Mouse (Mus musculus) embryonic facial prominence, embryonic 11.5 days (tissue): ENCODE measurements around the gene Ldlrap1. TPM values are rescaled to one million over a fixed set of nuclear protein-coding genes. Genes with fewer than 3 reads are reported as not detected.

Experiments used
- ATAC-seq: fragments of 200-750 bp; cut with Nextera tagmentation; replicated peaks from 2 replicates; pipeline ENCODE4 v1.8.0; 2017; ENCODE audit warnings: low read depth; ENCODE audit not compliant: insufficient number of reproducible peaks, low FRiP score, low TSS enrichment
- DNase-seq: peaks from one replicate; pipeline ENCODE4 v3.0.0-alpha.2; 2015; ENCODE audit warnings: low spot score
- H3K27ac ChIP-seq: fragments of 300-500 bp; sonication (generic); replicated peaks from 2 replicates; pipeline ENCODE4 v1.5.1; 2014; ENCODE audit warnings: mild to moderate bottlenecking, low read depth, low read length, control low read depth
- H3K27me3 ChIP-seq: fragments of 300-500 bp; sonication (generic); 2 replicates; pipeline ENCODE4 v1.6.1; 2014; ENCODE audit warnings: mild to moderate bottlenecking, low read length, moderate library complexity, mixed read lengths; ENCODE audit not compliant: control insufficient read depth, insufficient read depth
- H3K36me3 ChIP-seq: fragments of 300-500 bp; sonication (generic); replicated peaks from 2 replicates; pipeline ENCODE4 v1.6.1; 2014; ENCODE audit warnings: low read depth, mild to moderate bottlenecking, low read length, moderate library complexity, mixed read lengths; ENCODE audit not compliant: control insufficient read depth, insufficient read depth
- H3K4me1 ChIP-seq: fragments of 300-500 bp; sonication (generic); 2 replicates; pipeline ENCODE4 v1.6.1; 2014; ENCODE audit warnings: low read length, mixed read lengths; ENCODE audit not compliant: control insufficient read depth, insufficient read depth
- H3K4me2 ChIP-seq: fragments of 300-500 bp; sonication (generic); 2 replicates; pipeline ENCODE4 v1.6.1; 2014; ENCODE audit warnings: low read depth, mild to moderate bottlenecking, control low read depth, low read length, moderate library complexity
- H3K4me3 ChIP-seq: fragments of 300-500 bp; sonication (generic); 2 replicates; pipeline ENCODE4 v1.5.1; 2014; ENCODE audit warnings: low read depth, low read length, control low read depth
- H3K9ac ChIP-seq: fragments of 300-500 bp; sonication (generic); replicated peaks from 2 replicates; pipeline ENCODE4 v1.6.1; 2014; ENCODE audit warnings: mild to moderate bottlenecking, control low read depth, low read length
- H3K9me3 ChIP-seq: fragments of 300-500 bp; sonication (generic); replicated peaks from 2 replicates; pipeline ENCODE4 v1.6.1; 2016; ENCODE audit warnings: mild to moderate bottlenecking, low read length, inconsistent platforms, mixed read lengths; ENCODE audit not compliant: control insufficient read depth
- WGBS: fragments of 180-500 bp; shearing (Covaris S2); extraction: QIAGEN DNeasy Blood & Tissue Kit; methylation state at CpG from one replicate; pipeline ENCODE4 v1.1.7; 2014; 5-methylcytosine and 5-hydroxymethylcytosine counted together
- polyA plus RNA-seq: library from polyadenylated mRNA; unstranded; fragments of >200 nt; fragmentation: Nextera tagmentation; extraction: Ambion mirVana; gene quantifications from 2 replicates; pipeline ENCODE4 v1.2.1, GENCODE M21; 2014

Gene Ldlrap1
- polyA plus RNA-seq, 1 experiment from 2014 or later = 9.6 TPM

GRCm38 (mm10) chr4:134734629-134735081, 33.2 kb downstream of the Ldlrap1 start:
- Histone ChIP-seq H3K4me1 (peaks cover 3% of the 10 kb centered on the region; the same call in 1 of the 2 replicates), H3K4me2 (peak overlapping the region; percentile 4; the same call in 1 of the 2 replicates), H3K4me3 (no peak overlapping the region), H3K9me3 (no peaks in the 10 kb centered on the region), H3K36me3 (no peaks in the 10 kb centered on the region), H3K9ac (no peak overlapping the region), H3K27me3 (no peaks in the 10 kb centered on the region), H3K27ac (0 out of 2 replicates have a peak overlapping the region, but pooled peaks have one; percentile 13)
- ATAC-seq (no peak), DNase-seq (no peak)
- WGBS = 51% methylated on average over 9 of the region's 9 CpGs

- ATAC-seq (peak; percentile 57; the same call in 1 of the 2 replicates), DNase-seq (peak; percentile 62)
- Histone ChIP-seq H3K36me3 (no peaks in the 10 kb centered on the region), H3K9me3 (no peaks in the 10 kb centered on the region), H3K4me1 (peaks cover 3% of the 10 kb centered on the region; the same call in 1 of the 2 replicates), H3K9ac (no peak overlapping the region), H3K4me2 (peak overlapping the region; percentile 4; the same call in 1 of the 2 replicates), H3K27me3 (no peaks in the 10 kb centered on the region), H3K27ac (no peak overlapping the region), H3K4me3 (no peak overlapping the region)
- WGBS = 5% methylated on average over 13 of the region's 13 CpGs
Observed at GRCm38 (mm10) chr4:134734038-134734628, 33.7 kb downstream of the Ldlrap1 start.

GRCm38 (mm10) chr4:134733371-134733770, 34.5 kb downstream of the Ldlrap1 start:
- ATAC-seq = no peak
- no peak overlapping the region for H3K27ac ChIP-seq
- H3K4me2 ChIP-seq = no peak overlapping the region
- no peaks in the 10 kb centered on the region for H3K36me3 ChIP-seq
- no peak for DNase-seq
- no peaks in the 10 kb centered on the region for H3K27me3 ChIP-seq
- H3K4me1 ChIP-seq = peaks cover 3% of the 10 kb centered on the region; the same call in 1 of the 2 replicates
- 54% methylated on average over 9 of the region's 9 CpGs for WGBS
- no peak overlapping the region for H3K9ac ChIP-seq
- H3K9me3 ChIP-seq = no peaks in the 10 kb centered on the region
- no peak overlapping the region for H3K4me3 ChIP-seq

- no peak overlapping the region for H3K4me3 ChIP-seq
- no peaks in the 10 kb centered on the region for H3K4me1 ChIP-seq
- no peak overlapping the region for H3K9ac ChIP-seq
- ATAC-seq (no peak), DNase-seq (no peak)
- H3K27me3 ChIP-seq = no peaks in the 10 kb centered on the region
- H3K4me2 ChIP-seq = no peak overlapping the region
- H3K9me3 ChIP-seq = no peaks in the 10 kb centered on the region
- no peaks in the 10 kb centered on the region for H3K36me3 ChIP-seq
- no peak overlapping the region for H3K27ac ChIP-seq
- WGBS = 5% methylated on average over 8 of the region's 8 CpGs
Observed at GRCm38 (mm10) chr4:134730106-134730505, 37.7 kb downstream of the Ldlrap1 start.

- no peak overlapping the region for H3K4me2 ChIP-seq
- no peaks in the 10 kb centered on the region for H3K9me3 ChIP-seq
- WGBS = 72% methylated on average over 13 of the region's 13 CpGs
- no peak overlapping the region for H3K9ac ChIP-seq
- H3K27ac ChIP-seq = no peak overlapping the region
- no peaks in the 10 kb centered on the region for H3K27me3 ChIP-seq
- H3K4me1 ChIP-seq = no peaks in the 10 kb centered on the region
- no peak overlapping the region for H3K4me3 ChIP-seq
- DNase-seq = no peak
- ATAC-seq = no peak
- no peaks in the 10 kb centered on the region for H3K36me3 ChIP-seq
Observed at GRCm38 (mm10) chr4:134725735-134726345, 42.0 kb downstream of the Ldlrap1 start.

GRCm38 (mm10) chr4:134724974-134725373, 42.9 kb downstream of the Ldlrap1 start:
- Histone ChIP-seq H3K27ac (no peak overlapping the region), H3K27me3 (no peaks in the 10 kb centered on the region), H3K9me3 (no peaks in the 10 kb centered on the region), H3K4me2 (no peak overlapping the region), H3K36me3 (no peaks in the 10 kb centered on the region), H3K4me3 (no peak overlapping the region), H3K9ac (no peak overlapping the region), H3K4me1 (no peaks in the 10 kb centered on the region)
- DNase-seq (no peak), ATAC-seq (no peak)
- WGBS = 43% methylated on average over 4 of the region's 4 CpGs

GRCm38 (mm10) chr4:134723251-134723650, 44.6 kb downstream of the Ldlrap1 start:
- H3K36me3 ChIP-seq = no peaks in the 10 kb centered on the region
- ATAC-seq (no peak), DNase-seq (no peak)
- WGBS = 66% methylated on average over 3 of the region's 3 CpGs
- no peak overlapping the region for H3K27ac ChIP-seq
- H3K27me3 ChIP-seq = no peaks in the 10 kb centered on the region
- no peak overlapping the region for H3K9ac ChIP-seq
- H3K4me2 ChIP-seq = no peak overlapping the region
- H3K4me3 ChIP-seq = no peak overlapping the region
- no peaks in the 10 kb centered on the region for H3K9me3 ChIP-seq
- H3K4me1 ChIP-seq = no peaks in the 10 kb centered on the region

- no peak for ATAC-seq
- Histone ChIP-seq H3K4me1 (no peaks in the 10 kb centered on the region), H3K27ac (no peak overlapping the region), H3K4me2 (no peak overlapping the region), H3K36me3 (no peaks in the 10 kb centered on the region), H3K27me3 (no peaks in the 10 kb centered on the region), H3K4me3 (no peak overlapping the region), H3K9me3 (no peaks in the 10 kb centered on the region), H3K9ac (no peak overlapping the region)
- 70% methylated on average over 6 of the region's 6 CpGs for WGBS
- DNase-seq = no peak
Observed at GRCm38 (mm10) chr4:134721076-134721475, 46.7 kb downstream of the Ldlrap1 start.
